Mouse (Mus musculus) spleen, adult 2 months (tissue): ENCODE data around the gene Mrpl24. TPM values are rescaled to one million over a fixed set of nuclear protein-coding genes. Genes with fewer than 3 reads are reported as not detected.

ENCODE experiments used
- DNase-seq, 2 experiments: peaks; one replicate each; pipeline versions ENCODE4 v3.0.0 to v3.0.0-alpha.2; 2012 to 2021; ENCODE audit warnings: low spot score in 2 of 2, low read depth in 1 of 2
- H3K27ac ChIP-seq: fragments of 200-500 bp; 2 replicates; pipeline ENCODE4 v1.5.1; 2012; ENCODE audit warnings: low read length, inconsistent platforms; ENCODE audit not compliant: insufficient read depth
- H3K27me3 ChIP-seq: fragments of 200-500 bp; 2 replicates; pipeline ENCODE4 v1.6.1; 2012; ENCODE audit warnings: mild to moderate bottlenecking, moderate library complexity, low read length, inconsistent platforms; ENCODE audit not compliant: control insufficient read depth, insufficient read depth
- H3K36me3 ChIP-seq: fragments of 200-500 bp; 2 replicates; pipeline ENCODE4 v1.6.1; 2012; ENCODE audit warnings: mild to moderate bottlenecking, low read length, inconsistent platforms; ENCODE audit not compliant: control insufficient read depth, insufficient read depth
- H3K4me1 ChIP-seq: fragments of 200-500 bp; 2 replicates; pipeline ENCODE4 v1.6.1; 2011; ENCODE audit warnings: inconsistent platforms; ENCODE audit not compliant: control insufficient read depth, insufficient read depth, insufficient read length
- H3K4me3 ChIP-seq: fragments of 200-500 bp; 2 replicates; pipeline ENCODE4 v1.5.1; 2011; ENCODE audit warnings: mild to moderate bottlenecking, inconsistent platforms; ENCODE audit not compliant: insufficient read depth, insufficient read length; ENCODE audit errors: extremely low read depth
- CTCF ChIP-seq: fragments of 200-500 bp; IDR thresholded peaks from 2 replicates; pipeline ENCODE4 v1.5.1; 2011; ENCODE audit warnings: mild to moderate bottlenecking, inconsistent platforms; ENCODE audit not compliant: insufficient read depth, insufficient read length, insufficient replicate concordance; ENCODE audit errors: extremely low read depth
- POLR2A ChIP-seq: fragments of 200-500 bp; IDR thresholded peaks from 2 replicates; pipeline ENCODE4 v1.6.1; 2011; ENCODE audit warnings: low read depth, low read length, inconsistent platforms
- WGBS: fragments of 180-500 bp; shearing (Covaris S2); methylation state at CpG from one replicate; pipeline ENCODE4 v1.1.7; 2018; 5-methylcytosine and 5-hydroxymethylcytosine counted together
- polyA plus RNA-seq: library from polyadenylated mRNA; depleted of rRNA; stranded (reverse); fragments of >200 nt; gene quantifications from 2 replicates; pipeline ENCODE4 v1.2.3, GENCODE M21; 2012

Mrpl24 gene
- polyA plus RNA-seq, 1 experiment = 34.6 TPM

GRCm38 (mm10) chr3:87946541-87946860, 27.2 kb downstream of the Mrpl24 start:
- H3K27me3 ChIP-seq = peaks cover 21% of the 10 kb centered on the region
- 18% methylated on average over 1 of the region's 1 CpGs for WGBS

GRCm38 (mm10) chr3:87947056-87947810, 27.9 kb downstream of the Mrpl24 start:
- Histone ChIP-seq H3K4me1 (no peaks in the 10 kb centered on the region; the same call in 1 of the 2 replicates), H3K27ac (no peak overlapping the region), H3K27me3 (peaks cover 25% of the 10 kb centered on the region), H3K4me3 (no peak overlapping the region), H3K36me3 (peaks cover 2% of the 10 kb centered on the region; the same call in 1 of the 2 replicates)
- WGBS = 7% methylated on average over 26 of the region's 26 CpGs
- DNase-seq = no peak
- no peak for TF ChIP-seq POLR2A
- no peak for TF ChIP-seq CTCF

More at GRCm38 (mm10) chr3:87946541-87946860, 27.2 kb downstream of the Mrpl24 start:
- Histone ChIP-seq H3K36me3 (peaks cover 3% of the 10 kb centered on the region), H3K4me3 (no peak overlapping the region), H3K27ac (no peak overlapping the region), H3K4me1 (no peaks in the 10 kb centered on the region; the same call in 1 of the 2 replicates)
- DNase-seq = no peak
- TF ChIP-seq CTCF (no peak), POLR2A (no peak)

- Histone ChIP-seq H3K4me3 (no peak overlapping the region), H3K27me3 (peaks cover 28% of the 10 kb centered on the region), H3K27ac (no peak overlapping the region), H3K36me3 (peaks cover 1% of the 10 kb centered on the region; the same call in 1 of the 2 replicates), H3K4me1 (no peaks in the 10 kb centered on the region; the same call in 1 of the 2 replicates)
- 2% methylated on average over 17 of the region's 17 CpGs for WGBS
- DNase-seq = no peak
- no peak for TF ChIP-seq CTCF
- TF ChIP-seq POLR2A = no peak
Measured at GRCm38 (mm10) chr3:87947811-87948199, 28.5 kb downstream of the Mrpl24 start.

GRCm38 (mm10) chr3:87948378-87949265, 29.3 kb downstream of the Mrpl24 start, which contains the start of gene Crabp2:
Gene Crabp2 (plus strand): TSS chr3:87948666.
- WGBS = 8% methylated on average over 35 of the region's 35 CpGs
- no peaks in the 10 kb centered on the region; the same call in 1 of the 2 replicates for H3K4me1 ChIP-seq
- no peak for DNase-seq
- TF ChIP-seq CTCF (no peak), POLR2A (no peak)
- no peak within 1 kb of the TSS for H3K27ac ChIP-seq
- peaks cover 31% of the 10 kb centered on the region for H3K27me3 ChIP-seq
- no peak within 1 kb of the TSS for H3K4me3 ChIP-seq
- H3K36me3 ChIP-seq = no peaks in the 10 kb centered on the region

GRCm38 (mm10) chr3:87949266-87949954, 30.1 kb downstream of the Mrpl24 start:
- H3K36me3 ChIP-seq = no peaks in the 10 kb centered on the region
- no peak for DNase-seq
- TF ChIP-seq POLR2A (no peak), CTCF (no peak)
- no peak overlapping the region for H3K27ac ChIP-seq
- H3K4me3 ChIP-seq = no peak overlapping the region
- WGBS = 32% methylated on average over 16 of the region's 16 CpGs
- H3K27me3 ChIP-seq = peaks cover 31% of the 10 kb centered on the region
- no peaks in the 10 kb centered on the region; the same call in 1 of the 2 replicates for H3K4me1 ChIP-seq

GRCm38 (mm10) chr3:87949955-87950515, 30.7 kb downstream of the Mrpl24 start:
- no peaks in the 10 kb centered on the region for H3K36me3 ChIP-seq
- H3K27ac ChIP-seq = no peak overlapping the region
- H3K4me1 ChIP-seq = no peaks in the 10 kb centered on the region; the same call in 1 of the 2 replicates
- DNase-seq = no peak
- TF ChIP-seq POLR2A = no peak
- 34% methylated on average over 13 of the region's 13 CpGs for WGBS
- no peak overlapping the region for H3K4me3 ChIP-seq
- H3K27me3 ChIP-seq = peaks cover 31% of the 10 kb centered on the region
